ENCODE assay signal across 10 mouse cellular contexts in genomic region chr4:124178401-124179018, GRCm38 (mm10).
DNase-seq lines count a peak whose midpoint lies in the region; ATAC-seq lines count a peak whose summit lies in the region.
"Had no signal": no experiment of that assay in that cellular context is flagged by ENCODE, and none has a peak within 500 bp of the region (broad histone marks: within the 10 kb centered on the region; RNA-seq: fewer than 3 reads in every experiment).

No protein-coding gene starts in this region.

- H3K9ac ChIP-seq in kidney, embryonic 14.5 days (ENCODE audit: low read depth, low read length), result peak overlapping the region; percentile 49
- H3K9ac ChIP-seq in hindbrain, embryonic 12.5 days, result peak overlapping the region; percentile 71
- peak overlapping the region; percentile 76 for H3K9ac ChIP-seq in midbrain, embryonic 11.5 days (ENCODE audit: low read length)

- H3K36me3 ChIP-seq in kidney, embryonic 14.5 days (ENCODE audit: control insufficient read depth, insufficient read depth, low read length), result no peaks in the 10 kb centered on the region
- H3K36me3 ChIP-seq in hindbrain, embryonic 12.5 days, result no peaks in the 10 kb centered on the region
- no peaks in the 10 kb centered on the region for H3K36me3 ChIP-seq in midbrain, embryonic 11.5 days (ENCODE audit: control insufficient read depth, insufficient read depth, low read length)
- H3K36me3 ChIP-seq: G1E had no signal

- 1% methylated on average over 50 of the region's 50 CpGs for WGBS in kidney, embryonic 14.5 days
- under 1% methylated on average over 50 of the region's 50 CpGs for WGBS in hindbrain, embryonic 12.5 days
- WGBS in midbrain, embryonic 11.5 days, result 1% methylated on average over 50 of the region's 50 CpGs

- peak overlapping the region; percentile 33 for H3K4me3 ChIP-seq in kidney, embryonic 14.5 days (ENCODE audit: low read length)
- peak overlapping the region; percentile 47 for H3K4me3 ChIP-seq in hindbrain, embryonic 12.5 days
- H3K4me3 ChIP-seq in midbrain, embryonic 11.5 days (ENCODE audit: low read depth, low read length), result peak overlapping the region; percentile 47
- H3K4me3 ChIP-seq: erythroblast, embryonic 14.5 days had no signal

- H3K27me3 ChIP-seq in kidney, embryonic 14.5 days (ENCODE audit: control insufficient read depth, insufficient read depth, low read length), result peaks cover 39% of the 10 kb centered on the region
- H3K27me3 ChIP-seq in hindbrain, embryonic 12.5 days, result peaks cover 36% of the 10 kb centered on the region
- H3K27me3 ChIP-seq in midbrain, embryonic 11.5 days (ENCODE audit: control insufficient read depth, insufficient read depth, low read length), result peaks cover 18% of the 10 kb centered on the region

- no peak for ATAC-seq in kidney, embryonic 14.5 days (ENCODE audit: low FRiP score, low TSS enrichment)
- ATAC-seq in hindbrain, embryonic 12.5 days (ENCODE audit: low FRiP score), result no peak; the same call in 1 of the 2 replicates
- ATAC-seq in midbrain, embryonic 11.5 days (ENCODE audit: low FRiP score), result 0 out of 2 replicates have a peak, but pooled peaks have one; percentile 35

- no peaks in the 10 kb centered on the region for H3K9me3 ChIP-seq in kidney, embryonic 14.5 days (ENCODE audit: control insufficient read depth, low read length)
- H3K9me3 ChIP-seq in hindbrain, embryonic 12.5 days (replicated peaks), result no peaks in the 10 kb centered on the region
- H3K9me3 ChIP-seq in midbrain, embryonic 11.5 days (ENCODE audit: control insufficient read depth, low read length), result no peaks in the 10 kb centered on the region
- H3K9me3 ChIP-seq: G1E had no signal

- H3K4me2 ChIP-seq in kidney, embryonic 14.5 days (replicated peaks; ENCODE audit: low read depth, low read length), result peak overlapping the region; percentile 57
- H3K4me2 ChIP-seq in hindbrain, embryonic 12.5 days (replicated peaks), result peak overlapping the region; percentile 97
- H3K4me2 ChIP-seq in midbrain, embryonic 11.5 days, result peak overlapping the region; percentile 85

- H3K27ac ChIP-seq in kidney, embryonic 14.5 days (ENCODE audit: low read depth, low read length), result no peak overlapping the region
- no peak overlapping the region for H3K27ac ChIP-seq in hindbrain, embryonic 12.5 days
- H3K27ac ChIP-seq in midbrain, embryonic 11.5 days (ENCODE audit: low read depth, low read length), result no peak overlapping the region

- H3K4me1 ChIP-seq in kidney, embryonic 14.5 days (ENCODE audit: control insufficient read depth, insufficient read depth, low read length), result peaks cover 5% of the 10 kb centered on the region
- H3K4me1 ChIP-seq in hindbrain, embryonic 12.5 days, result peaks cover 9% of the 10 kb centered on the region
- peaks cover 4% of the 10 kb centered on the region; the same call in 1 of the 2 replicates for H3K4me1 ChIP-seq in midbrain, embryonic 11.5 days (ENCODE audit: control insufficient read depth, insufficient read depth, low read length)

- DNase-seq in kidney, adult 18-20 months, result no peak
- DNase-seq in brain, adult 2 months (ENCODE audit: low read depth, low spot score), result peak; percentile 31
- DNase-seq in midbrain, embryonic 11.5 days (ENCODE audit: low spot score, missing footprints), result peak; percentile 93
- DNase-seq in ovary, adult 18-20 months (ENCODE audit: low spot score), result no peak
- no peak for DNase-seq in testis, postnatal 14 days (ENCODE audit: low spot score)
- no peak for DNase-seq in right cerebral cortex, postnatal 25 days

Comparison
In these comparisons a context has a peak if more than half of its experiments do, and no peak if none do; other contexts are left out.
1. DNase-seq: peak in brain, adult 2 months (single experiment) and midbrain, embryonic 11.5 days (single experiment); none in kidney, adult 18-20 months (single experiment), ovary, adult 18-20 months (single experiment), testis, postnatal 14 days (single experiment) and right cerebral cortex, postnatal 25 days (single experiment).
2. Peak in every context shown above with its lines, with median percentiles within 50 percentile points of each other: H3K4me2 ChIP-seq, H3K4me3 ChIP-seq and H3K9ac ChIP-seq.